Mouse (Mus musculus) mature B cell (primary cell): ENCODE measurements around the gene Rbbp6.

Experiments
- in situ Hi-C: fragments of 300-500 bp; cut with MboI; formaldehyde crosslinking; loops from 2 replicates; pipeline ENCODE4 v1.14.3; 2019

The Rbbp6 gene

DNA sequence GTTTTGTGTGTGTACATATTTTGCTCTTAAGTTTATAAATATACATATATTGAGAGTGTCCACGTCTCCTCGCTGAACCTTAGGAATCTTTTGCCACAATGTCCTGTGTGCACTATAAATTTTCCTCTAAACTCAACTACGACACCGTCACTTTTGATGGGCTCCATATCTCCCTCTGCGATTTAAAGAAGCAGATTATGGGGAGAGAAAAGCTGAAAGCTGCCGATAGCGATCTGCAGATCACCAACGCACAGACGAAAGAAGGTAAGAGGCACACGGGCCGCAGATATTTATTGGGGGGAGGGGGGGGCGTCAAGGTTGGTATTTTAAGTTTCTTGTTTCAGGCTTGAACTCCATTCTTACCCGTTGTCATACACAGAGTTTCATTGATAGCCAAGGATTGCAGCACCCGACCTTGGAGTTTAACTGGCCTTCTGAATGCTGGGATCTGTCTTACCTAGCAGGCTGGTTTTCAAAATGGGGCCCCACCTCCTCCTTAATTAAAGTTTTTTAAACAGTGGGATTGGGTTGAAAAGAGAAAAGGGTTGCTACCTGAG, 5.5 kb downstream of the Rbbp6 start:
- in situ Hi-C loops, result no loop called here

DNA sequence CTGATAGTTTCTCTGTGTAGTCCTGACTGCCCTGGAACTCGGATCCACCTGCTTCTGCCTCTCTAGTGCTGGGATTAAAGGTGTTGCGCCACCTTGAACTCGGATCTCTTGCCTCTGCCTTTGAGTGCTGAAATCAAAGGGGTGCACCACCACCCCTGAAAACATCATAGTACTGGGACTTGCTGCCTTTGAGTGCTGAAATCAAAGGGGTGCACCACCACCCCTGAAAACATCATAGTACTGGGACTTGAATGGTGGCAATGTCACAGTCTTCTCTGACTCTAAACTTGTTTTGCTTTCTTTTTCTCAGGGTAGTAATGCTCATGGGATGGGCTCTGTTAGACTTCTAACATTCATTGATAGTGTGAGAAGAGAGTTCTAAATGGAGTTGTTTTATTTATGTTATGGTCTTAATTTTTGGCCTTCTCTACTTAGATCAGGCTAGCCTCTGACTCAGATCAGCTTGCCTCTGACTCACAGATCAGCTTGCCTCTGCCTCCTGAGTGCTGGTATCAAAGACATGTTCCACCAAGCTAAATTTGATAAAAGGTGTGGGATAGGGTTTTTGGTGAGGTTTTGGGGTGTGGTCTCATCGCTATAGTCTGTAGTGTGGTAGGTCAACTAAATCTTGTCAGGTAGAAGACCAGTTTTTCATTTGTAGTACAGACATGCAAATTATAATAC, 6.7 kb downstream of the Rbbp6 start:
- in situ Hi-C loops, result no loop called here

DNA sequence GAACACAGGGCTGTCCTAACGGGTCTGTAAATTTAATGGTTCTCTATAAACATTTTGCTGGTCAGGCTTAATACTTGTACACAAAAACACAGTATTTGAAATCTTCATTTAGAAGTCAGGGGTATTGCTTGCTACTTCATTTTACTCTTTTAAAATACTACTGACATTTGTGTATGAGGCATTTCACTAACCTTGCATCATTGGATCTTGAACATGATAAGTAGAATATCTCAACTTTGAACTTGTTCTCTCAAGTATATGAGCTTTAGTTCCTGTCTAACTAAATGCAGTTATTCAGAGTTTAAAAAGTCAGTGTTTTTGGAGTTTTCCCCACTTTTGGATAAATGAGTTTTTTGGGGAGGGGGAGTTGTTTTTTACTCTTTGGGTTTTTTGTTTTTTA, 14.0 kb downstream of the Rbbp6 start:
- in situ Hi-C loops, result no loop called here

DNA sequence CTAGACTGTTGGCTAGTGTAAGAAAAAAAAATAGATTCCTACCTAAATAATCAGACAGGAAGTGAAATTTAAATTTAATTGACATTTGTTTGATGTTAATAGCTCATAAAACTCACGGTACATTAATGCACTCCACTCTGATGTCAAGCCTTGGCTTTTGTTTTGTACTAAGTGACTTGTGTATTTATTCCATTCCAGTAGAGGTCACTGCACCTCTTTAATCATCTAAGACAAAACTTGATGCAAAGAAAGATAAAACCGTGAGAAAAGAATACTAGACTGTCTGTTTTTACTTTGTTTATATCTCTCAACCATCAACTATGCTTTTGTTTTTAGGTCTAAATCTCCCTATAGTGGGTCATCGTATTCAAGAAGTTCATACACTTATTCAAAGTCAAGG, 32.7 kb downstream of the Rbbp6 start:
- in situ Hi-C loops, result no loop called here

DNA sequence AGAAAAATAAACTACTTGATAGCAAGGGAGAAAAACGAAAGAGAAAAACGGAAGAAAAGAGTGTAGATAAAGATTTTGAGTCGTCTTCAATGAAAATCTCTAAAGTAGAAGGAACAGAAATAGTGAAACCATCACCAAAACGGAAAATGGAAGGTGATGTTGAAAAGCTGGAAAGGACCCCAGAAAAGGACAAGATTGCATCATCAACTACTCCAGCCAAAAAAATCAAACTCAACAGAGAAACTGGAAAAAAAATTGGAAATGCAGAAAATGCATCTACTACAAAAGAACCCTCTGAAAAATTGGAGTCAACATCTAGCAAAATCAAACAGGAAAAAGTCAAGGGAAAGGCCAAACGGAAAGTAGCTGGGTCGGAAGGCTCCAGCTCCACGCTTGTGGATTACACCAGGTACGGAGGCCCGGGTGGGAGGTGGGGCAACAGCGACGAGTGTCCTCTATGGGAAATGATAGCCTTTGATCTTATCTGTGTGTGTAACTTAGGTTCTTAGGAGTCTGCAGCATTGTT, 34.4 kb downstream of the Rbbp6 start:
- in situ Hi-C loops, result no loop called here

DNA sequence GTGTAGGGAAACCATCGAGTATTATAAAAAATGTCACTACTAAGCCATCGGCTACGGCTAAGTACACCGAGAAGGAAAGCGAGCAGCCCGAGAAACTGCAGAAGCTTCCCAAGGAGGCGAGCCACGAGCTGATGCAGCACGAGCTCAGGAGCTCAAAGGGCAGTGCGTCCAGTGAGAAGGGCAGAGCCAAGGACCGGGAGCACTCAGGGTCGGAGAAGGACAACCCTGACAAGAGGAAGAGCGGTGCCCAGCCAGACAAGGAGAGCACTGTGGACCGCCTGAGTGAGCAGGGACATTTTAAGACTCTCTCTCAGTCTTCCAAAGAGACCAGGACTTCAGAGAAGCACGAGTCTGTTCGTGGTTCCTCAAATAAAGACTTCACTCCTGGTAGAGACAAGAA, 35.3 kb downstream of the Rbbp6 start:
- in situ Hi-C loops, result no loop called here

DNA sequence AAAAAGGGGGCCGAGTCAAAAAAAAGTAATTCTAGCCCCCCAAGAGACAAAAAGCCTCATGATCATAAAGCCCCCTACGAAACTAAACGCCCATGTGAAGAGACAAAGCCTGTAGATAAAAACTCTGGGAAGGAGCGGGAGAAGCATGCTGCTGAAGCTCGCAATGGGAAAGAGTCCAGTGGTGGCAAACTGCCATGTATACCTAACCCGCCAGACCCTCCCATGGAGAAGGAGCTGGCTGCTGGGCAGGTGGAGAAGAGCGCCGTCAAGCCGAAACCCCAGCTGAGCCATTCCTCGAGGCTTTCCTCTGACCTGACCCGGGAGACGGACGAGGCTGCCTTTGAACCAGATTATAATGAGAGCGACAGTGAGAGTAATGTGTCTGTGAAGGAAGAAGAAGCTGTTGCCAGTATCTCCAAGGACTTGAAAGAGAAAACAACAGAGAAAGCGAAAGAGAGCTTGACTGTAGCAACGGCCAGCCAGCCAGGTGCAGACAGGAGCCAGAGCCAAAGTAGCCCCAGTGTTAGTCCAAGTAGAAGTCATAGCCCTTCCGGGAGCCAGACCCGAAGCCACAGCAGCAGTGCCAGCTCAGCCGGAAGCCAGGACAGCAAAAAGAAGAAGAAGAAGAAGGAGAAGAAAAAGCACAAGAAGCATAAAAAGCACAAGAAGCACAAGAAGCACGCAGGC, 36.0 kb downstream of the Rbbp6 start:
- in situ Hi-C loops, result no loop called here

DNA sequence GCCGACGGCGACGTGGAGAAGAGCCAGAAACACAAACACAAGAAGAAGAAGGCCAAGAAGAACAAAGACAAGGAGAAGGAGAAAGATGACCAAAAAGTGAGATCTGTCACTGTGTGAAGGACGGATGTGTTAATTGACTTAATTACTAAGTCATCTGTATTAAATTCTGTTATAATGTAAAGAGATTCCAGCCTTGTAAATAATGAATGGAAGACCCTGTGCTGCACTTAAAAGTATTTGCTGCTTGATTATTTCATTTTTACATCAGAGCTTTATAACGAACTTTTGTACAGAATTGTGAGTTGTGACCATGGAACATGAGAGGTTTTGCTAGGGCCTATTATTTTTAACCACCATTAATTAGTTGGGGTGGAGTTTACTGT, 36.5 kb downstream of the Rbbp6 start:
- in situ Hi-C loops, result no loop called here

DNA sequence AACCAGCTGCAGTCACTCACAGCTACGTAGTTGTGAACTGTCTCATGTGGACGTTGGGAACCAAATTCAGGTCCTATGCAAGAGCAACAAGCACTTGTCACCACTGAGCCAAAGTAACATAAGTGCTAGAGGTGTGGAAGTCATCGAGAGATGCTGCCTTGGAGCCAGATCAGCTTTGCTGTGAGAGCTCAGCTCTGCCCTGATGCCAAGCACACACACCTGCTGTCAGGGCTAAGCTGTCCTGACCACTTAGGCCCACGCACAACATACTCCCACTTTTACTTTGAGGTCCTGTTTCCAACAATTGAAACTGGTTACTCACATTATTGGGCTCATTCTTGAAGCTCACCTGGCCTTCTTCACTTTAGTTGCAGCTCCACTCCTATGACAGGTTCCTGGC, 37.7 kb downstream of the Rbbp6 start:
- in situ Hi-C loops, result no loop called here

DNA sequence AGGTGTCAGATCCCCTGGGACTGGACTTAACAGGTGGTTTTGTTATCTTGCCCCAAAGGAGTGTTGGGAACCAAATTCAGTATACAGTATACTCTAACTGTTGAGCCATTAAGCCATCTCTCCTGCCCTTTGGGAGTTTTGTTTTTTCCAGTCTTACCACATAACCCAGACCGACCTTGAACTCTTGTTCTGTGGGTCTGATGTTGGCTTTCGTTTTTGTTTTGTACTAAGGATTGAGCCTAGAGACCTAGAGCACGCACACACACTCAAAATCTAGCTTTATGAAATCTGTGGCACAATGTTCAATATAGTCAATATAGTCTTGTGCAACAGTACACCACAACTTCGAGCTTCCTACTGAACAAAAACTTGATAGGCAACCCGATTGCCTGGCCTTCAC, 39.0 kb downstream of the Rbbp6 start:
- in situ Hi-C loops, result no loop called here

DNA sequence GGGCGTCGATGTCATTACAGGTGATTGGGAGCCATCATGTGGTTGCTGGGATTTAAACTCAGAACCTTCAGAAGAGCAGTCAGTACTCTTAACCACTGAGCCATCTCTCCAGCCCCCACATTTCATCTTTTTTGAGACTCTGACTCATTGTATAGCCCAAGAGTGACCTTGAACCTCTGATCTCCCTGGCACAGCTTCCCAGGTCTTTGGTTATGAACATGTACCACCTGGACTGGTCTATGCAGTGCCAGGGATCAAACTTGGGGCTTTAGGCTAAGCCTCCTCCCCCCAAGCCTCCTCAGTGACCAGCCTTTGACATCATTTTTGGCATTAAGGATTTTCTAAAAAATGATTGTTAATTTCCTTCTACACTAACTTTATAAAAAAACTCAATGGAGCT, 40.8 kb downstream of the Rbbp6 start:
- in situ Hi-C loops, result no loop called here

DNA sequence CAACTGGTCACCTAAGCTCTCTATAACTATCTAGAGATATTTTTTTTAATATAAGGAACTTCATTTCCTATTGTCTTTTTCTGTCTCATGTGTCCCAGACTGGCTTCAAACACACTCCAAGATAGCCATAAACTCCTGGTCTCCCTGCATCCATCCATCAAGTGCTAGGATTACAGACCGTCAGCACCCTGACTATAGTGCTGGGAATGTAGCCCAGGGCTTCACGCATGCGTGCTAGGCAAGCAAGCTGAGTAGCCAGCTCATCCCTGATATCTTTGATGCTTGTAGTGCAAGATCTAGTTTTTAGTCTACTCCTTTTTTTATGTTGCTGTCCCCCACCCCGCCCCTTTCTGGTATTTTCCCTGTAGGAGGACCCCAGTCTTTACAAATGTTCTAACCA, 42.3 kb downstream of the Rbbp6 start:
- in situ Hi-C loops, result no loop called here

DNA sequence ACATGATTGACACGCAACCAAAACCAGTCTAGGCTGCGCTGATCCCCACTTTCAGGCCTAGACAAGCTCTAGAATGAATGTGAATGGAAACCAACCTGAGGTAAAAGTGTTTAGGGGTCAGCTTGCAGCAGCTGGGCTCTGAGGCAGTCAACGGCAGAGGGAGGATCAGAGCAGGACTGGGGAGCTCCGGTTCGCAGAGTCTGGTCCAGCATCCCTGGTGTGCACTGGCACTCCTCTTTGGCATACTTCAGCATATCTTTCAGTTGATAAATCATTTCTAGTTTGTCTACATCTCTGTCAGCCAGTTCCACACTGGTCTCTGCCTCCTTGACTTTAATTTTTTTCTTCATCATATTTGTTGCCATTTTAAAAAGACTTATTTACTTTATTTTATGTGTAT, 48.0 kb downstream of the Rbbp6 start:
- in situ Hi-C loops, result loop anchor here (10.0 kb wide), 1 partner anchor 451 kb away; the partner anchor contains the start of gene Aqp8

DNA sequence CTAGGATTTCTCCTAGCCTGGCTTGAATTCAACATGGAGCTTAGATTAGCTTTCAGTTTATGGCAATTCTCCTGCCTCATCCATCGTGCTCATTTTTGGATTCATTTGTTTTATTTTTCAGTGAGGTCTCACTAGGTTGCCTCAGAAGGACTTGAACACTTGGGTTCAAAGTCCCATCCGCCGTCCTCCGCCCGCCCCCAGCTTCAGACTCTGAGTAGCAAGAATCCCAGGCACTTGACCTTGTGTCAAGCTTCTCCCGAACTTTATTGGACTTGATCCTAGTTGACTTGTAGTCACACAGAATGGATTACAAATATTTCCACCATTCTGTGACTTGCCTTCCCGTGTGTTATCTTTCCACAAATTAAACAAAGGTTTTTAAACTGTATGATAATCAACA, 49.2 kb downstream of the Rbbp6 start:
- in situ Hi-C loops, result loop anchor here (10.0 kb wide), 1 partner anchor 450 kb away; the partner anchor contains the start of gene Aqp8

DNA sequence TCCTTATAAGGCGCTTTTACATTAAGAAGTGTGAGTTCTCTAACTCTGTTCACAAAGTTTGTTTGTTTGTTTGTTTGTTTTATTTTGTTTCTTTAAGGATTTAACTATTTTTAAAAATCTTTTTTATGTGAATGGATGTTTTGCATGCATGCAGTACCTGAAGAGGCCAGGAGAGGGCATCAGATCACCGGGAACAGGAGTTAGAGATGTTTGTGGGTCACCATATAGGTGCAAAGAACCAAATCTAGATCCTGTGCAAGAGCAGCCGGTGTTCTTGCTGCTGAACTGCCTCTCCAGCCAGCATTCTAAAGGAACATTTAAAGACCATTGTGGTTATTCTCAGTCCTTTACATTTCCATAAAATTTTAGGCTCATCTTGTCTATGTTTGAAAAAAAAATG, 52.1 kb downstream of the Rbbp6 start:
- in situ Hi-C loops, result loop anchor here (10.0 kb wide), 1 partner anchor 447 kb away; the partner anchor contains the start of gene Aqp8

DNA sequence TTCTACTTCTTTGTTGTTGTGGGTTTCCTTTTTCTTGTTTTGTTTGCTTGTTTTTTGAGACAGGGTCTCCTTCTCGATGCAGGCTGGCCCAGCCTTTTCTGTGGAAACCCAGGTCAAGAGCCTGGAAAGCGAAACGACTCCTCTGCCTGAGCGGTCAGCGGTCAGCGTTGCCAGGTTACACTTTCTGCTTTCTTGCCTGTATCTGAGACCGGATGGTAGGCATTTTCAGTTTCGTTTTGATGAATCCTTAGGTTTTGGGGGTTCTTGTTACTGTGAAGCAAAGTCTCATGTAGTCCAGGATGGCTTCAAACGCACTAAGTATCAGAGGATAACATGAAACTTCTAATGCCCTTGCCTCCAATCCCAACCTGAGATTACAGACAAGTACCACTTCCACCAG, 59.6 kb downstream of the Rbbp6 start:
- in situ Hi-C loops, result no loop called here

DNA sequence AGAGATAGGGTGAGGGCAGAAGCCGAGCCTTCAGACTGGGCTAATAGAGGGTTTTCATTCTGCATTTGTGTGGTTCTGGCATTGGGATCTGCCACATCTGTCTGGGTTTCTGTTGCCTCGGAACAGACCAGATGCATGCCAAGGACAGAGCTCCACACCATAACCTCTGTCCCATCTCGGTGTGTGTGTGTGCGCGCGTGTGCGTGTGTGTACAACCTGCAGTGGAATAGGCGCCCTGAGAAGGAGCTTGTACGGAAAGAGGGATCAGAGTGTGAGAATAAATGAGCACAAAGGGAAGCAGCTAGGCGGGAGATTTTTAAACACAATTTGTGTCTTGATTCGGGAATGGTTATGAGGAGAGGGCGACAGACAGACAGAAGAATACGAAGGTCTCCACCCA, 64.8 kb downstream of the Rbbp6 start:
- in situ Hi-C loops, result no loop called here

DNA sequence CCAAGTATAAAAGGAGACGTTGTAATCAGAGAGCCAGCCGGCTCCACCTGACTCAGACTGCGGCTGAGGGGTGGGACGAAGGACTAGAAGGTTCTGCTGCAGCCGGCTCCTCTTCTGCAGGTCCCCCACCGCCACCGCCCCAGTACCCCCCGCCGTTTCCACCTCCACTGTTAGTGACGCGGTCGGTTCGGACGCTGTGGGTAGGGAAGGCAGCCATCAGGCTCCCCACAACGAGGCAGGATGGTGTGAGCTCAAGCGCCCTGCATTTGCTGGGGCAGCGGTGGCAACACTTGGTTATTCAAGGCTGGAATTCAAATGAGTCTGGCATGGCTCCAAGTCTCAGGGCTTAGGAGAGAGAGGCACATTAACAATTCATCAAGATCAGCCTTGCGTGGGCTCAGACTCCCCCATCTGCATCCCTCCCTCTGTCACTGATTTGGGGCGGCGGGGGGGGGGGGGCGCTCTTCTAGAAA, 65.3 kb downstream of the Rbbp6 start:
- in situ Hi-C loops, result no loop called here

DNA sequence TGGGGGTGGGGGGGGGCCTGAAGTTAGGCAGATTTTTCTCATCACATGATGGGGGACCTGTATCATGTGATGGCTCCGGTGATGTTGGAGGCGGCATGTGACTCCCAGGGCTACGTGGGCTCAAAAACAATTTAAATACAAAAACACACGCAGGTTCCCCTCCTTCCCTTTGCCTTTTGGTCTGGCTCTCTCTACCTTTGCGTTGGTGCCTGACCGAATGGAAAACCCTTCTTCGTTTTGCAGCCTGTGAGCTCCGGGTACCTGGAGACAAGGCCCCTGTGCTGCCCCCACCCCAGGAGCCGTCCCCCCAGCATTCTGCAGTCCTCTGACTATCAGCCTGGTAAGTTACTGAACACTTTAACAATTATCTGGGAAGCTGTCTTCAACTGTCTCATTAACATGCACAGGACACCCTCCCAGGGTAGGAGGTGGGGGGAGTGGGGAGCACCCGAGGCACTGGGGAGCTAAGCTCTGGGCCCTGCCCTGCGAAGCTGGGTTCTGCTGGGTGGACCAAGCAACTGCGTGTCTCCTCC, 65.8 kb downstream of the Rbbp6 start:
- in situ Hi-C loops, result no loop called here

DNA sequence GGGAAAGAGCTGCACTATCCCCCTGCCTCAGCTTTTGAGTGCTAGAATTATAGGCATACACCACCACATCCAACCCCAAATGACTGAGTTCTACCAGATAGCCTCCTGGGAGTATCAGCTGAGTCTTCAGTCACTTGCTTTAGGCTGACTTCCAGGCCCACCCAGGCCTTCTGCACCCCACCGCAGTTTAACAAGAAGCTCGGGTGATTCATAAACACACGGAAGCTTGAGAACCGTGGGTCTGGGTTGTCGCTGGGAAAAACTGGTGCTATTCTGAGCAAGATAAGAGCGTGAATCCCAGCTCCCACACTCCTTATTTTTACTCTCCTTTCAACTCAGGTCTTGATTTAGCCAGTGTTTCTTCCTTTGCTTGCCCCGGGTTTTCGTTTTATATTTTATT, 69.8 kb downstream of the Rbbp6 start:
- in situ Hi-C loops, result no loop called here

DNA sequence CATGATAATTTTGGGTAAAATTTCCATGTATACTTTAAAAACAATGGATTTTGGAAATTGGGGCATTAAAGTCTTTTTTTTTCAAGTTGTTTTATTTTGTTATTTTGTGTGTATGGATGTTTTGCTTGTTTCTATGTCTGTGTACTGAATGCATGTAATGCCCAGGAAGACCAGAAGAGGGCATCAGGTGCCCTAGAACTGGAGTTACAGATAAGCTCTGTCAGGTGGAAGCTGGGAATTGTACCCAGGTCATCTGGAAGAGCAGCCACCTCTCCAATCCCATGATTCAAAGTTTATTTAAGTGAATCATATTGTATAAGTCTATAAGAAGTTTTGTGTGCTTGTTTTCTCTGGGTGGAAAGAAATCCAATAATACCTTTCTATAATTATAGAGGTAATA, 73.8 kb downstream of the Rbbp6 start:
- in situ Hi-C loops, result no loop called here

DNA sequence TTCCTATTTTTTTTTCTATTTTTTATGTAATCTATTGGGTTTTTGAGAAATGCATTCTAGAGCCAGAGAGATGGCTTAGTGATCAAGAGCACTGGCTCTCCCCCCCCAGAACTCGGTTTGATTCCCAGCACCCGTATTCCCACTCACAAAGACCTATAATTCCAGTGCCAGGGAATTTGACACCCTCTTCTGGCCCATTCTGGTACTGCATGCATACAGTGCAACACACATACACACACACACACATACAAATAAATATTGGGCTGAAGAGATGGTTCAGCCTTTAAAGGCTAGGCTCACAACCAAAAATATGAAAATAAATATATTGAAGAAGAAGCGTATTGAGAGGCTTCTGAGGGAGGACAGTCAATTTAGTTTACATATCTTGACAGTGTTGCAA, 79.7 kb downstream of the Rbbp6 start:
- in situ Hi-C loops, result no loop called here
